Mouse (Mus musculus): ENCODE results near the gene Tbc1d30.

DNA sequence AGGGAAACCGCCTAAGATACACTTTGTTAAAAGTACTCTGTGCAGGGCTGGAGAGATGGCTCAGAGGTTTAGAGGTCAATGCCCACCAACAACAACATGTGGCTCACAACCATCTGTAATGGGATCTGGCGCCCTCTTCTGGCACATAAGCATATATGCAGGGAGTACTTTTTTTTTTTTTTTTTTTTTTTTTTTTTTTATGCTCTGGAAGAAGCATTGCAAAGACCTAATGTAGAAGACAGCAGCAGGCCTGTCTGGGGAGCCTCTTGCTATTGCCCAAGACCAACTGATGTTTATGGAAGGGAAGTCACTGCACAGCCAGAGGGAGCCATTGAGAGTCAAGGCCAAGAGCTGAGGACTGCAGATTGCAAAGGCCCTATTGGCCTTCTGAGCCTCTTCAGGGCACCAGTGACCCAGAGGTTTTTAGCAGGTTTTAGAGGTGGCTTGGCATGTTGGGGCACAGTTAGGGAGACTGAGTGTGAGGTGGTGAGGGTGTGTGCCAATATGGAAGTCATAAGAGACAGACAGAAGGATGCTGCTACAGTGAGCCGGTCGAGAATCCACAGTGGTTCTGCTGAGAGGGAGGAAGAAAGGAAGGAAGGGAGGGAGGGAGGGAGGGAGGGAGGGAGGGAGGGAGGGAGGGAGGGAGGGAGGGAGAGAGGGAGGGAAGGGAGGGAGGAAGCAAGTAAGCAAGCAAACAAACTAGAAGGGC, 61.0 kb downstream of the Tbc1d30 start:
- TF ChIP-seq CTCF (IDR thresholded peaks at IDR 0.05; ENCODE audit: borderline replicate concordance, insufficient read depth, low read depth, low read length) (peak; percentile 46; the same call in 1 of the 2 replicates), POLR2A (IDR thresholded peaks at IDR 0.05; ENCODE audit: borderline replicate concordance, insufficient read depth, low read length) (no peak)

Measured in cerebellum, adult 2 months (tissue).